Mouse (Mus musculus): ENCODE measurements at regions not wholly inside any gene's neighbourhood (a gene's known extent, or its start where the extent isn't known, plus 50 kb on each side); places are given as distances from the start of the nearest gene placed in this dataset.

- TF ChIP-seq CTCF (IDR thresholded peaks at IDR 0.05; ENCODE audit: control insufficient read depth, insufficient read depth, insufficient replicate concordance, low read depth, low read length) (no peak), POLR2A (IDR thresholded peaks at IDR 0.05; ENCODE audit: control insufficient read depth, low read depth, low read length) (no peak)
These were observed 140.6 kb upstream of the 1700016C15Rik start for GRCm38 (mm10) chr1:177589034-177589433.

Measured in testis, adult 2 months (tissue).